Mouse (Mus musculus) neutrophil, adult 5-6 weeks (primary cell): Measurements from ENCODE around the gene Nubp1. TPM values are rescaled to one million over a fixed set of nuclear protein-coding genes. Genes with fewer than 3 reads are reported as not detected.
A peak's percentile ranks its signal among the peaks of the same experiment; 100 is the strongest.

ENCODE experiments used
- ATAC-seq: fragments of 151-379, 151-347 bp; 2 replicates; pipeline ENCODE4 v1.8.0; 2017; ENCODE audit warnings: mild to moderate bottlenecking, moderate TSS enrichment; ENCODE audit not compliant: insufficient number of reproducible peaks, poor library complexity, low FRiP score, severe bottlenecking; ENCODE audit errors: extremely low read depth
- total RNA-seq: library from RNA; stranded (forward); fragments of 200-1000 nt; gene quantifications from 2 replicates; pipeline ENCODE4 v1.2.3, GENCODE M21; 2017

Gene Nubp1
- total RNA-seq, 1 experiment from 2014 or later = 49.1 TPM

DNA sequence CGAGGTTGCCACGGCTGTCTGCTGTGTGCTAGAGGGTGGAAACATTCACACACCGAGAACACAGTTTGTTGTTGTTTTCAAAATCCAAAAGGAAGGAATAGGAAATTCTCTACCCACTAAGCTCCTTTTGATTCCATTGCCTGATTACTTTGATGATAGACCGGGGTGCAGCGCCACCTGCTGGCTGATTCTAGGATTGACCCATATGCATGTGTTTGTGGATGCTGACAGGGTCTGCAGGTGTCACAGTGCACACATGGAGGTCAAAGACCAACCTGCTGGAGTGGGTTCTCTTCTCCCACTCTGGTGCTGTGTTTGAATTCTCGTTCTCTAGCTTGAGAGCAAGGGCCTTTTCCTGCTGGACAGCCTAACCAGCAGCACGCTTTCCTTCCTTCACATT is 12.6 kb upstream of the Nubp1 start:
- peak; percentile 74; the same call in 1 of the 2 replicates for ATAC-seq

GRCm38 (mm10) chr16:10415976-10416375 is 4.2 kb downstream of the Nubp1 start:
- ATAC-seq = peak; percentile 39; the same call in 1 of the 2 replicates

DNA sequence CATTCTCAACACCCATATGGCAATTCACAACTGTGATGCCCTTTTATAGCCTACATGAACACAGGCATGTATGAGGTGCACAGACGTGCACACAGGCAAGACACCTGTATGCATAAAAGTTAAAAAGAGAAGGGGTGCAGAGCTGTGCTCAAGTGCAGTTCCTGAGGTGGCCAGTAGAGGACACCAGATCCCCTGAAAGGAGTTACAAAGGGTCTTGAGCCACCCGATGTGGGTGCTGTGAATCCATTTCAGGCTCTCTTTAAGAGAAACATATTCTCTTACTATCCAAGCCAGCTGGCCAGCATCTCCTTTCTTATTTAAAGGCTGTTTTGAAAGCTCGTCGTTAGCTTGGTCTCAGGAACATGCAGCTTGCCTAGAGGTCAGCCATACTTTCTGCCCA is 5.1 kb downstream of the Nubp1 start:
- ATAC-seq = no peak

GRCm38 (mm10) chr16:10417723-10418259 is 6.0 kb downstream of the Nubp1 start:
- ATAC-seq = no peak

DNA sequence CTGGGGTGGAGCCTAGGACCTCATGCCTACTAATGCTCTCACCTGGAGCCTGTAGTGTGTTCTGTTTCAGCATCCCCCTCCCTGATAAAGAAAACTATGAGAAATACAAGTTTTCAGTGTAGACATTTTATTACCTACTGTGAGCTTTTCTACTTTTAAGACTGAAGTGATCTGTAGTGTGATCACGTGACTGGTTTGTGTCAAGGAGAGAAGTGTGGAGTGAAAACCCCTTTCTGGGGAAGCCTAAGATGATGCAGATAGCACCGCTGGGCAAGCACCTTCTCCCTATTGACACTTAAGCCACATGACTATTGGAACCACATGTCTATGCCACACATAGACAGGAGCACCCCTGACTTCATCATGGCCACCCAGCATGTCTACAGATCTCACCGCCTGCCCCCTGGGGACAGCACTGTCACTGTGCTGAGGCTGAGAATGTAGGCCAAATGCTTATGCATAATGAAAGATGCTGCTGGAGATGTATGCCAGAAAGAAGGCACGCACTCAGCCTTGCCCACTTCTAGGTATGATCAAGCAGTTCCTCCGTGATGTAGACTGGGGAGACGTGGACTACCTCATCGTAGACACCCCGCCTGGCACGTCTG is 8.8 kb downstream of the Nubp1 start:
- no peak for ATAC-seq

DNA sequence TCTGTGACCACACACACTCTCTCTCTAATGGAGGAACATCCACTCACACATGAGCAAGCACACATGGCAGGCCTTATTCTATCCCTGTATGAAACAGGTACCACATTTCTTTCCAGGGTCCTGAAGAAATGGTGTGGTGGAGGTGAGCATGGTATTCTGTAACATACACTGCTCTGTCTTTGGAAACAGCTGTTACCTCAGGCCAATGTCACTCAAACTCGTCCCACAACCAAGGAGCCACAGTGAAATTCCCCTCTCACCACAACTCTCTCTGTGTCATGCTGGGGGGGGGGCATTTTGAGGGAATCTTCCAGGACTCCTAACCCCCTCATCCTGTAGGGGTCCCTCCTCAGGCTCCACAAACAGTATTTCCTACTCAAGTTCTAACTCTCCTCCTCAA is 20.2 kb downstream of the Nubp1 start:
- no peak for ATAC-seq

DNA sequence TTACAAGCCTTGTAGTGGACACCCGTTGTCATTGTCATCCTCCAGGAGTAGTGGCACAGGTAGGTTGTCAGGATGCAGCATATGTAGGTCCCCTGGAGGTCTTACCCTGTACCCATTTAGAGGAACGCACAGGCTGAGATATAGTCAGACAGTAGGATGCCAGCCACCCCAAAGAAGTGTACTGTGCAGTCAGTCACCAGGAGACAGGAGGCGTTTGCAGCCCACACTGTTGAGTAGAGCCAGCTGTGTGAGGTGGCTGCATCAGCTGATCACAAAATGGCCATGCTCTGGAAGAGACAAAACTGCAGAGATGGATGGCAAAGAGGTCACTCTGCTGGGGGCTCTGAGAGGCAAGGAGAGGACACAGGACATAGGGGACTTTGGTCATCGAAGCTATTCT is 20.6 kb downstream of the Nubp1 start:
- no peak for ATAC-seq

GRCm38 (mm10) chr16:10433344-10433743 is 21.6 kb downstream of the Nubp1 start:
- ATAC-seq = no peak

- no peak; the same call in 1 of the 2 replicates for ATAC-seq
These were observed 24.4 kb downstream of the Nubp1 start for GRCm38 (mm10) chr16:10436166-10436565.

GRCm38 (mm10) chr16:10438055-10438454 is 26.3 kb downstream of the Nubp1 start:
- no peak for ATAC-seq

DNA sequence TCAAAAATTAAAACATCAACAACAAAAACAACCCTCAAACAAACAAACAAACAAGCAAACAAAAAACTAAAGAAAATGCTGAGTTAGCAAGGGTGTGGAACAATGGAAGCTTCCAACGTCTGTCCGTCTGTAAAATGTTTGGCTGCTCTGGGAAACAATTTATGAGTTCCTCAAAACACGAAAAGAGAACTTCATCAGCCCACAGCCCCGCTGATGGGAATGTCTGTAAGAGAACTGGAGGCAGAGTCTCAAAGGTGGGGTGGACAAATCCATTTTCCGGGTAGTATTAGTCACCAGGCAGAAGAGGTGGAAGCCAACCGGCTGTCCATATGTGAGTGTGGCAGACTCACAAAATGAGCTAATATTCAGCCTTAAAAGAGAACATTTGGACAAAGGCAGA is 29.6 kb downstream of the Nubp1 start:
- ATAC-seq = no peak

DNA sequence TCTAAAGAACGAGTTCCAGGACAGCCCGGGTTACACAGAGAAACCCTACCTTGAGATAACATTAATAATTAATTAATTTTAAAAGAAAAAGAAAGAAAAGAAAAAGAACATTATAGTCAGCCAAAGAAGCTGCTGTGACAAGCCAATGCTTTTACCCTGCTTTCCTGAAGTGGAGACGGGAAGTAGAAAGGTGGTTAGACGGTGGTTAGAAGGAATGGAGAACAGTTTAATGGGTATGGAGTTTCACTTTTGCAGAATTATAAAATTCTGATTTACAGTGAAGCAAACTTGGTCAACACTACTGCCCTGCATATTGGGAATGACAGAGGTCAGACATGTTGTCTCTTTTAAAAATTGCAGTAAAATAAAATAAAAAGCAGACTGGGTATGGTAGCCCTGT is 30.0 kb downstream of the Nubp1 start:
- no peak for ATAC-seq

DNA sequence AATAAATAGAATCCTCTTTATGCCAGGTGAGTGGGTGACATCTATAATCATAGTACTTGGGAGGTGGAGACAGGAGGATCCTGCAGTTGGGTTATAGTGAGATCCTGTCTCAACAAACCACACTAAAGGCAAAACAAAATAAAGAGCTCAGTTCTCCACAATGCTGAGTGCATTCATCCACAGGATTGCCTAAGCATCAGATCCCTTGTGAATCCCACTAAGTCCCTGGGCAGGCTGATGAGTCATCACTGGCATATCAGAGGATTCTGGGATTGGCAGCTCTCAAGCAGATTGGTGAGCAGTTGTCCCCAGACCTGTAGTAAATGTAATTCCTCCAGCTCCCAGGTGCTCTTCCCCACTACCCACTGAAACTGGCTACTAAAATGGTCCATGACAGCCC is 32.0 kb downstream of the Nubp1 start:
- ATAC-seq = no peak

- no peak for ATAC-seq
These were observed 35.0 kb downstream of the Nubp1 start for GRCm38 (mm10) chr16:10446573-10447263.

DNA sequence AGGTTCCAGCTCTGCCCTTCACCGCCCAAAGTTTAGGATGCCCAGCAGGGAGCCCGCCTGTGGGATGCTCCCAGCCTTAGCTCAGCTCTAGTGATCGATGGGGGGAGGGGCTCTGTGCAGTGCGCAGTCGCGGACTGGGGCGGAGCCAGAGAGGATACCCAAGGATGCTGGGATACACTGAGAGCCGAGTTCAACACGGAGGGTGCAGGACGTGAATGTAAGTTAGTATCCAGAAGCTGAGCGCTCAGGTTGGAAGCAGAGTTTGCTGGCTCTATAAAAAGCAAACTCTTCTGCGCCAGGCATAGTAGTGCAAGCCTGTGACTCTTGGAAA is 35.5 kb downstream of the Nubp1 start, which contains the start of gene Tvp23a:
Tvp23a (minus strand) TSS at position 99 of the 331 bp plus-strand sequence.
- ATAC-seq = no peak

DNA sequence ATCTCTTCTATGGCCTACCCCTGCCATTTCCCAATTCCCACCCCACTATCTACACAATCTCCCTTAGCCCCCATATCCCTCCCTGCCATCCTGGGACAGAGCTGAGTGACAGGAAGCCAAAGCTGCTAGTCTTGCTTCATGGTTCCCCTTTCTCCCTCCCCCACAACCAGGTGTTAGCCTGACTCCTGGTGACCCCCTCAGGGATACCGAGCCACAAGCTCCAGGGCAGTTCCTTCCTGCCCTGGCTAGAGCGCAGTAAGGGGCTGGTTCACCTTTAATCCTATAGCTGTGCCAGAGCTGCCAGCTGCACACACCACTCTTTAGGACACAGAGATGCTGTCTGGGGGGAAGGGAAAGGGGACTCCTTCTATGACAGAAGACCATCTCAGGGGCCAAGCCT is 36.0 kb downstream of the Nubp1 start:
- no peak for ATAC-seq

DNA sequence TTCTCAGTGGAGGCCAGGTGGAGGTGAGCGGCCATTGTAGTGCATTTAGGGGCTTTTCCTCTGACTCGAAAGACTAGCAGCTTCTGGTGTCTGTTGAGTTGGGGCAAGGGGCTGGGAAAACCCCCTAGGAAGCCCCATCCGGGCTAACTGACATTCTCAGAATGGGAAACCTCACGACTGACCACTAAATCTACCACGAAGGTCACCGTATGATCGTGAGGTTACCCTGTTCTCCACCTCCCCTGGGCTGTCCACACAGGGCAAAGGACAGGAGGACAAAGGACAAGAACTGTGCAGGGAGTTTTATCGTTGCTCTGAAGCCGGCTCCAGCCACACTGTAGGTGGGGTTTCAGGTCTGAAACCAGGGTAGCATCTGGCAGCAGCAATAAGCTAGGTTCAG is 37.2 kb downstream of the Nubp1 start:
- ATAC-seq = no peak

GRCm38 (mm10) chr16:10451906-10452305 is 40.2 kb downstream of the Nubp1 start:
- no peak for ATAC-seq

- ATAC-seq = no peak
These were observed 40.7 kb downstream of the Nubp1 start for GRCm38 (mm10) chr16:10452445-10452896.

DNA sequence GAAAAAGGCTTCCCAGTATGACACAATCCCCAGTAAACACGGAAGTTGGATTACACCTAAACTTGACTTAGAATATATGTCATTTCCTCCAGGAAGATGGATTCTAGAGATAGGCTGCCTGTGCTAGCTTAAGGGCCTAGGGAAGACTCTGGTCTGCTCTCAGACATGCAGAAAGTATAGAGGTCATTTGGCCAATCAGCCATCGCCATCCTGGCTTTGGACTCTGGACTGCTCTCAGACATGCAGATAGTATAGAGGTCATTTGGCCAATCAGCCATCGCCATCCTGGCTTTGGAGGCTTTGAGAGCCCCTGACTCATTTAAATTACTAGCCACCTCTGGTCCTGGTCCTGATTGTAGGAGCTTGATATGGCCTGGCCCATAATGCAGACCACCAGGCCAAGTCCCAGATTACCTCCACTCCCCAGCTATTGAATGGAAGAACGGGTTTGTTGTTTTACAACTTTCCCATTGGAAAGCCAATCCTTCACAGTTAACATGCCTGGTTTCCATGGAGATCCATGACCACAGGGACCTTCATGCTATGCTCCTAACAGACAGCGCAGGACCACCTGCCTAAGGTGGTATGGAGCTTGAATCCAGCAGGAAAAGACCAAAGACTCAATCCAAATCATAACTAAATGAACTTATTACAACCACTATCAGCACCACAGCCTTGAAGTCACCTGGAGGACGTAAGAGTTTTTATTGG is 42.3 kb downstream of the Nubp1 start:
- ATAC-seq = no peak
